Mouse (Mus musculus) yolk sac, embryonic 10.5 days (tissue): Measurements from ENCODE around the gene Sema4f.

Source experiments
- DNase-seq: peaks from one replicate; pipeline ENCODE4 v3.0.0-alpha.2; 2017; ENCODE audit warnings: low spot score

Sema4f gene

DNA sequence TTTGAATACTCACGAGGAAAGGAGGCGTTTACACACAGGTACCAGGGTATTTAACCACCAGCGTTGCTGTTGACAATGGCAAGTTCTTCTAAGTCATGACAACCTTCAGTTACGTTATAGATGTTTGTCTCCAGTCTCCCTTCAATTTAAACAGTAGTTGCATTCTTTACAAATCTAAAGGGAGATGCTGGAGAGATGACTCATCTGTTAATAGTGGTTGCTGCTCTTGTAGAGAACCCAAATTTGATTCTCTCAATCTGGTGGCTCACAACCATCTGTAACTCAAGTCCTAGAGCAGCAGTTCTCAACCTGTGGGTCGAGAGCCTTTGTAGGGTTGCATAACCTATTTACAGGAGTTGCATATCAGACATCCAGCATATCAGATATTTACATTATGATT, 71.1 kb downstream of the Sema4f start:
- no peak for DNase-seq

DNA sequence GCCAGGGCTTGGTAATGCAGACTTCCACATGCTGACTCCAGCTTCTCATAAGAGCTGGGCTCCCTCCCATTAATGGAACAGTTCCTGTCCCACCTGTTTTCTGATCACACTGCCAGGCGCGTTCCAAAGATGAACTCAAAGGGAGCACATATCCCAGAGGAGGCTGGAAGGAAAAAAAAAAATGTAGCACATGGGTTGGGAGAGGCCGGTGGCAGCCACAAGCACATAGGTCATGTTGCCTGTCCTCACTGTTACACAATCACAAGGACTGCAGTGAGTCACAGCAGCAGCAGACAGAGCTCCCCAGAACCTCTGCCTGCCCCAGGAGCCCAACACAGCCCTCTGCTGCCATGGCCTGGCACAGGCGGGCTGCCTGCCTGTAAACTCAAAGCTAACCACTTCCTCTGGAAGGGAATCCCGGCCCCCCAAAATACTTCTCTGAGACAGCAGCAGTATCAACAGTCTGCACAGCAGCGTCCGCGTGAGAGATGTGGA, 76.1 kb downstream of the Sema4f start:
- DNase-seq: peak; percentile 34

DNA sequence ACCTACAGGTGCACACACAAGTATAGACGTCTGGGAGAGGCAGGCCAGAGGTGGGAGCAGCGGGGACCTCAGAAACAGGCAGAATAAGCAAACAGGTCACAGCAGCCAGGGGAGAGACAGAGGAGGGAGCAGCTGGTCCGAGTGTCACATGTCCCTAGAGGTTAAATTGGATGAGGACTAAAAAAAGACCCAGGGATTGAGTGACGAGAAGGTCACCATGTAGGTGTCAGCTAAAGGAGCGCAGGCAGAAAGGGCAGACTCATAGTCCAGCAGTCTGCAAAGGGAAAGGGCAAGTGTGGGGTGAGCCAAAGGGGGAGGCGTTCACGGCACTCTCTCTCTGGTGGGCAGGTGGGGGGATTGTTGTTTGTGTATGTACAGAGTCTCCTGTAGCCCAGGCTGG, 77.1 kb downstream of the Sema4f start:
- DNase-seq: peak; percentile 31

DNA sequence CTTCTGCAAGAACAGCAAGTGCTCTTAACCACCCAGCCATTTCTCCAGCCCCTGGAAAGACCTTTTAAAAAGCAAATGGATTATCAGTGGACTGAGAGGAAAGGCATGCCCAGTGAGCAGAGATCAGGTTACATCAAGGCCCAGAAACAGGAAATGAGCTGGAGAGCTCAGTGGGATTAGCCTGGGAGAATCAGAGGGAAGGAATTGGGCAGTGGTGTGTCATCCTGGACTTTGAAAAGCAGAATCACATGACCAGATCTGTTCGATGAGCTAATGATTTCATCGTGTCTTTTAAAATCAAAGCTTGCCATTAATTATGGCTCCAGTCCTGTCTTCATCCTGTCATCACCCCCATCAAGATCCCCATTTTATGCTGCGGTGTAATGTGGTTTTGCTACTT, 77.5 kb downstream of the Sema4f start:
- peak; percentile 40 for DNase-seq
